Mouse (Mus musculus): ENCODE measurements around the gene Zfp217. TPM values are rescaled to one million over a fixed set of nuclear protein-coding genes. Genes with fewer than 3 reads are reported as not detected.
A peak's percentile ranks its signal among the peaks of the same experiment; 100 is the strongest.

Gene Zfp217
- total RNA-seq, 2 experiments from 2014 or later, result 11.2 to 13.0 TPM

GRCm38 (mm10) chr2:170106000-170106399 is 41.9 kb downstream of the Zfp217 start:
- intact Hi-C loops (cut with DNase I), result no loop called here

GRCm38 (mm10) chr2:170104396-170104795 is 43.5 kb downstream of the Zfp217 start:
- intact Hi-C loops (cut with DNase I), result loop anchor here (5.0 kb wide), 3 partner anchors 972 to 1117 kb away; no protein-coding TSS in a partner anchor
- no peak for DNase-seq

More at GRCm38 (mm10) chr2:170106000-170106399, 41.9 kb downstream of the Zfp217 start:
- no peak for DNase-seq

DNA sequence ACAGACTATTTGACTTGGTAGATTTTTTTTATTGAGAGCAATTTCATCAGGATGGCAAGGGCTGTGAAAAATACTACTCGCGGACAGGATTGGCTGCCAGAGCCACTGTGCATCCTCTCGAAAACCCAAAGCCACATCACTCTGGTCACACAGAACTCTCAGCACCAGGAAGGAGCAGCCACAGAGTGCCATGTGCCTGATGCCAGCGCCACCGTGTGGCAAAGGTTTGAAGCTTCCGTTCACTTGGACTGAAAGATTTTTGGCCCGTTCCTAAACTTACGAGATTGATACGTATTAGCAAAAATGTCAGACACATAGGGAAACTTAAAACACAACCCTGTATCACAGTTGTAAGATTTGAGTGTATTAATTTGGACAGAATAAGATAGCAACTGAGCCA is 44.1 kb downstream of the Zfp217 start:
- DNase-seq, result peak in 1 of 2 experiments; percentile 61
- intact Hi-C loops (cut with DNase I), result loop anchor here (5.0 kb wide), 3 partner anchors 972 to 1117 kb away; no protein-coding TSS in a partner anchor

GRCm38 (mm10) chr2:170103341-170103740 is 44.6 kb downstream of the Zfp217 start:
- intact Hi-C loops (cut with DNase I), result loop anchor here (5.0 kb wide), 3 partner anchors 971 to 1116 kb away; no protein-coding TSS in a partner anchor
- no peak for DNase-seq

GRCm38 (mm10) chr2:170101932-170102331 is 46.0 kb downstream of the Zfp217 start:
- intact Hi-C loops (cut with DNase I), result loop anchor here (1.0 to 5.0 kb wide), 5 partner anchors 47 to 1115 kb away; no protein-coding TSS in a partner anchor

DNA sequence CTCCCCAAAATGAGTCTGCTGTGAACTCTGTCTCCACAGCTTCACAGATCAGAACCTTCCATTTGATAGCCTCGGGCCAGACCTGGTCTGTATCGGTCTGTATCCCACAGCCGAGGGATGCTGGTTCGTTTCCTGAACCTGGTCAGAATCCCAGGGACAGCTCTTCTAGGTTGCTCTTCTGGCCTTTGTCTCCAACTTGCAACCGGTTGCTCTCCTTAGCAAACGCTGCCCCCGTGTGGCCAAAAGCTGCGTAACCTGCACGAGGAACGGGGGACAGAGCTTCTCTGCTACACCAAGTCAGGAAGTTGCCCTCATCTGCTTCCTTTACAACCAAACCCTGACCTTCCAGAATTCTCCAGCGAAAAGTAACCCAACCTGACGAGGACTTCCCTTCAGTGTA is 46.8 kb downstream of the Zfp217 start:
- peak; percentile 91 to 98 for DNase-seq
- intact Hi-C loops (cut with DNase I), result loop anchor here (1.0 to 5.0 kb wide), 5 partner anchors 46 to 1114 kb away; no protein-coding TSS in a partner anchor

More at GRCm38 (mm10) chr2:170101932-170102331, 46.0 kb downstream of the Zfp217 start:
- DNase-seq, result no peak

DNA sequence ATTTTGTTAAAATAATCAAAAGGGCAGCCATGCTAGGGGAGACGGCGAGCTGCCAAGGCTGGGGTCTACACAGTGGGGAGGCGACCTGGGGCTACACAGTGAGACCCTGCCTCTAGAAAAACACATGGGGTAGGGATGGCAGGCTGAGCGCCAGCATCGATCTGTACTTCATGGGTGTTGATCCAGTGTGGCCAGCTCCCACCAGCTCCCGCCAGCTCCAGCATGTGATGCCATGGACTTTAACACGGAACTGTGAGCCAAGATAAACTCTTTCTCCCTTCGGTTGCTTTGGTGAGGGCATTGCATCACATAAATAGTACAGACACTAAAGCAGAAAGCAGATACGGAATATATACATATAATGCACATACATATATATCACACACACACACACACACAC is 53.0 kb downstream of the Zfp217 start:
- intact Hi-C loops (cut with DNase I), result no loop called here

DNA sequence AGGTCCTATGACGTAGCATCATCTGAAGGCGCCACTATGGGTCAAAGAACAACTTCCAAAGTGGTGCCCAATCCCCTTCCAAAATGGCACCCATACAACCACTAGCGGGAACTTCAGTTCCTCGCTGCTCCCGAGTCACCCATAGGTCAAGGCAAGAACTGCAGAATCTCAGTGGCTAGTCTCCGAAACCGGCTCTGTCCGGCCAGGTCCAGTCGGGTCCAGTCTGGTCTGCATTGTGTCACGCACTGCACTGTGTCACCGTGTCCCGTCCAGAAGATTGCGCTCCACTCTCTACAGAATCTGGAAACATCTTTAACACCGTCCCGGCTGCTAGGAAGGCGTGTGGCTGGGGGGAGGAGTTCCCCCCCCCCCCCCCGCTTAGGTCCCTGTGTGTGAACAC is 53.7 kb downstream of the Zfp217 start:
- intact Hi-C loops (cut with DNase I), result no loop called here
- DNase-seq, result no peak

More for the DNA sequence above, 53.0 kb downstream of the Zfp217 start:
- DNase-seq, result no peak

DNA sequence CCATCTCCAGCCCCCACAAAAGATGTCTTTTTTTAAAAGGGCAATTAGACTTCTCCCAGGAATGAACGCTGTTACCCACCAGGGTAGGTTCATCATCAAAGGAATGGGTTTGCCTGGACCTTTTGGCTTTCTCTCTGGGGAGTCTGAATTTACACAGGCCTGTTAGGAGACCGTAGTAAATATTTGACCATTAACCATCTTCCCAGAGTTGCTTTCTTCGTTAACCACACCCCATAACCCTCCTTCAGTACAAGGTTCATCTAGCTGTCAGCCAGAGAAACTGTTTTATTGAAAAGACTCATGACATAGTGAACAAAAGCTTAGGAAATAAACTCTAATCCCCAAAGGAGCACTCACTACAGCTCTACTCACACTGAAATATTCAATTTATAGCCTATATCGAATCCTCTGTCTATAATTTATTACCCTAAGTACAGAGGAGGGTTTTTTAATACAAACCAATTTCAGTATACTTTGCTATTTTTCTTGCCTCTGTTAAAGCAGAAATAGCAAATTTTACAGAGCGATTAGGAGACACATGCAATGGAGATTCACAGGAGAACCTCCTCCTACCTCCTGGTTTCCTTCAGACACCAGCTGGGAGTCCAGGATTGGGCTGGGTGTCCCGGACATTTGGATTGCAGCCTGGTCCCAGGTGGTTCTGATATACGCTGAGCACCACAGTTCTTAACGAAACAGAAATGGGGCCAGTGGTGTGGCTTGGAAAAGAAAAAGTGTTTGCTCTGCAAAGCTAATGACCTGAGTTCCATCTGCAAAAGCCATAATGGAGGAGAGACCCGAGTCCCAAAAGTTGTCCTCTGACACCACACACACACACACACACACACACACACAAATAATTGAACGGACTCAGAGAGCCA is 56.1 kb downstream of the Zfp217 start:
- intact Hi-C loops (cut with DNase I), result no loop called here
- no peak for DNase-seq

DNA sequence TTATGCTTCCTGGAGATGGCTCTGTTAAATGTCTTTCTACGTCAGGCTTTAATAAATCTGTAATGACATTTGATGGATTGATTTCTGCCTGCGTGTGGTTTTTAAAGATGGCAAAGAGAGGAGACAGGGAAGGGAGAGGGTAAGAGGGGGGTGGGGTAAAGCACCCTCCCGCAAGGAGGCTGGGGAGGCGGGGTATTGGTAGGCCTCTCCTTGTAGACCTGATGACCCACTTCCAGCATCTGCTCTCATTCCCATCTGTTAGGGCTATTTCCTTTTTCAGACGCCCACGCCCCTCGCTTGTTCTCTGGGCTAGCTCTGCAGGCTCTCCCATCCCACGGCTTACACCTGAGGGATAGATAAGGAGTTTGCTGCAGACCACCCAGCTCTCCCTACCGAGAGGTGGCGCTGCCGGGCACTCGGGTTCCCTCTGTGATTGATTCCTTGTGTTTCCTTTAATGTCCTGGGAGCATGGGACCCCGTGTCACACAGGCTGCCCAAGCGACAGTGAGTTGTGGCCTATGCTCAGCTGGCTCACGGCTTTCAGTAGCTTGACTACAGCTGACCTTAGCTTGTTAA is 69.4 kb downstream of the Zfp217 start:
- DNase-seq, result no peak
- intact Hi-C loops (cut with DNase I), result no loop called here

GRCm38 (mm10) chr2:170078041-170078440 is 69.9 kb downstream of the Zfp217 start:
- no peak for DNase-seq
- intact Hi-C loops (cut with DNase I), result no loop called here

DNA sequence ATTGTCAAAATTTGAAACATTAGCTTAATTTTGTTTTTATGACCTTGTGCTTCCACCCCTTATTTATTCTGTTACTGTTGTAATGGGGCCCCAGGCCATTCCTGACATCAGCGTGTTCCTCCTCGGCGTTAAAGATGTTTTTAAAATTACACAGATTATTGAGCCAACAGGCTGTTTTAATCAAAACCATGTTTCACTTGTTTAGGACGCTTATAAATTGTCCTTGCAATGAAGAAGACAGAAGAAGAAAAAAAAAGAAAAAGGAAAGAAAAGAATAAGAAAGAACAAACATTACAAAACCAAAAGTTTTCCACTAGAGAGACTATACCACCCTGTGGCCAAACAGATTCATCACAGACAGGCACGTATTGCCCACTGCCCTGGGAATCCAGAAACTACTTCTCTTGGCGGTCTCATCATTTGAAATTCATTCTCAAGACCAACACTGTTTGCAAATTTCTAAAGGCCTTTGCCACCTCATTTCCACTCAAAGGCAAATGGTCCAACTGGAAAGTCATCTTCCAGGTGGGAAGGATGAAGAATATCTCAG is 70.9 kb downstream of the Zfp217 start:
- intact Hi-C loops (cut with DNase I), result no loop called here

GRCm38 (mm10) chr2:170070641-170071241 is 77.2 kb downstream of the Zfp217 start:
- intact Hi-C loops (cut with DNase I), result no loop called here

More for the DNA sequence above, 70.9 kb downstream of the Zfp217 start:
- DNase-seq, result no peak

GRCm38 (mm10) chr2:170069976-170070375 is 77.9 kb downstream of the Zfp217 start:
- no peak for DNase-seq
- intact Hi-C loops (cut with DNase I), result no loop called here

More at GRCm38 (mm10) chr2:170070641-170071241, 77.2 kb downstream of the Zfp217 start:
- no peak for DNase-seq

DNA sequence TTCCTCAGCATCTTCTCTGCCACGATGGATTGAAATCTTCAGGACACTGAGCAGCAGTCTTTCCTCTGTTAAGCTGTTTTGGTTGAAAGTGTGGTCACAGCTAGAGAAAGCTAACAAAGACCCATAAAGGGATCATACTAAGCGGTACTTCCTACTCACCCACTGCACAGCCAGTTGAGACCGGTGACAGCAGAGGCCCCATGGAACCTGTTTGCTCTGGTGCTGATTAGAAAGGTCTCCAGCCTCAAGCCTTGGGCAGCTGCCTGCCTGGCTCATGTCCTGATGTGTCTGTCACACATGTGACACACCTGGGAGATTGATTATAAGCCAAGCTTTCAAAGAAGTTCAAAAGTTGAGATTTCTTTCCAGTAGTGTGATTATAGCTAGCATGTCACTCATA is 85.5 kb downstream of the Zfp217 start:
- intact Hi-C loops (cut with DNase I), result no loop called here
- DNase-seq, result no peak

- peak in 1 of 2 experiments; percentile 37 for DNase-seq
- intact Hi-C loops (cut with DNase I), result no loop called here
Measured at GRCm38 (mm10) chr2:170060066-170060465, 87.8 kb downstream of the Zfp217 start.

GRCm38 (mm10) chr2:170058774-170059173 is 89.1 kb downstream of the Zfp217 start:
- intact Hi-C loops (cut with DNase I), result no loop called here
- DNase-seq, result no peak

Data from heart, postnatal 36 days (tissue).